Mouse (Mus musculus) mouse embryonic stem cell (cell line): Measurements from ENCODE around the gene Syn2.

Experiments used
- in situ Hi-C, 2 experiments: fragments of 300-500 bp; cut with MboI; formaldehyde crosslinking; loops; 1 replicate in 1 of 2; 3 replicates in 1 of 2; pipeline ENCODE4 v1.14.3; 2019 to 2020; ENCODE audit warnings: low sequenced_read_pairs in 2 of 2, low pct_unique_long_range_greater_than_20kb in 1 of 2, mixed read lengths in 1 of 2; ENCODE audit not compliant: unreplicated experiment in 1 of 2

The Syn2 gene

DNA sequence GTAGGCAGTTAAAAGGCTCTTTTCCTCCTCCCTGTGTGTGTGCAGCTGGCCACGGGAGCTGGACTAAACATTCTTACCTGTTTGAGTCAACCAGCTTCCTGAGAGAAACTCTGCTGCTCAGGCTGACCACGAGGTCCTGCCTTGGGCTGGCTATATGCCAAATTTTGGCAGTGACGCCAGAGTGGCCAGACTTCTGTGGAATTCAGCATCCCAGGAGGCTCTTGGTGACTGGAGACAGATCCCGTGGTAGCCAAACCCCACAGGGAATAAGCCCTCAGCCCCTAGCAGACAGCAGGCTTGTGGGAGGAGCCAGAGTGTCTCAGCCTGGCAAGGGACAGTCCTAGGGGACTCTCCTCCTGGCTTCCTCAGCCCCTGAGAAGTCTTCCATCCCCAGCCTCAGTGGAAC lies 137.2 kb downstream of the Syn2 start:
- in situ Hi-C loops, result no loop called here

DNA sequence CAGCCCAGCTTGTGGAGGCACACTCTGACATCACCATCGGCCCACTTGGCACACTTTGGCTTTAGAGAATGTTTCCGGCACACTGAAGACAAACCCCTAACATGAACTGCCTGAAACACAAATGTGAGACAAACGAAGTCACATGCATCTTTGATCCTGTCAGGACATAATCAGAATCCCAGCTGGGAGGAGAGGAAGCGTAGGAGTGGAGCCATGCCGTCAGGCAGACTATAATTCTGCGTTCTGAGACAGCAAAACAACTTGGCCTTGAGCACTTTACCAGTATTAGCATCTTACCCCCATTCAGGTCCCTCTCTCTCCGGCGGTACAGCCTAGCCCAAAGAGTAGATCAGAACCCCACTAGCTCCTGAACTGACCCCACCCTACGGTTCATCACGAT lies 138.6 kb downstream of the Syn2 start:
- in situ Hi-C loops, result no loop called here

GRCm38 (mm10) chr6:115274705-115275104 lies 140.0 kb downstream of the Syn2 start:
- in situ Hi-C loops, result no loop called here

DNA sequence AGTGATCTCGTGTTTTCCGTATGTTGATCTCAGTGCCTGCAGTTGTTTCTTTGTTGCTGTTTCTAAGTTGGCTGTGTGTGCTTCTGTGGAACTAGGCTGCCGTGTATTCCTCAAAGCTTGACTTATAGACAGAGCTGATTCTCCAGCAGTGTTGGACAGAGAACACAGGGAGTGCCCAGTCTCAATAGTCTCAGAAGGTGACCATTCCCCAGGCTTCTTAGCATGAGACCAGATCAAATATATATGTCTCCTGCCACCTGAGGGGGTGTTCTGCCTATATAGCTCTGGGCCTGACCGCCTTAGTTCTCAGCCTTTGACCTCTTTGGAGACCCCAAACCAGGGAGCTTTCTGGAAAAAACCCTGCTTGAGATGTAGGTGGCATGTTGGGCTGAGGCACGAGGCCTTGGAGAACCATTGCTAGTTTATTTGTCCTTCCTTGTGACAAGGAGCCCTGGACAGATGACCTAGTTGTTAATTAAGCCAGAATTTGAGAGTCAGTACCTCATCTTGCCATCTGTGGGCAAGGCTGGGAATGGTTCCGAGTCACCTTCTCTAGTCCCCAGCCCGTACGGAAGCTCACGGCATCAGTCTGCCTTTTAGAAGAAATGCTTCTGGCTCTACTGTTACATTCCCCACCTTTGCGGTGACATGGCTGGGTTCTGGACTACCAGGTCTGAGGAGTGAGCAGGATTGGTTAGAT lies 140.6 kb downstream of the Syn2 start:
- in situ Hi-C loops, result no loop called here

GRCm38 (mm10) chr6:115278086-115278485 lies 143.4 kb downstream of the Syn2 start:
- in situ Hi-C loops, result no loop called here

- in situ Hi-C loops, result no loop called here
Measured at GRCm38 (mm10) chr6:115279639-115280038, 144.9 kb downstream of the Syn2 start.

GRCm38 (mm10) chr6:115284153-115284552 lies 149.5 kb downstream of the Syn2 start:
- in situ Hi-C loops, result no loop called here

GRCm38 (mm10) chr6:115286441-115286840 lies 151.7 kb downstream of the Syn2 start:
- in situ Hi-C loops, result no loop called here

GRCm38 (mm10) chr6:115288223-115288622 lies 153.5 kb downstream of the Syn2 start:
- in situ Hi-C loops, result no loop called here

DNA sequence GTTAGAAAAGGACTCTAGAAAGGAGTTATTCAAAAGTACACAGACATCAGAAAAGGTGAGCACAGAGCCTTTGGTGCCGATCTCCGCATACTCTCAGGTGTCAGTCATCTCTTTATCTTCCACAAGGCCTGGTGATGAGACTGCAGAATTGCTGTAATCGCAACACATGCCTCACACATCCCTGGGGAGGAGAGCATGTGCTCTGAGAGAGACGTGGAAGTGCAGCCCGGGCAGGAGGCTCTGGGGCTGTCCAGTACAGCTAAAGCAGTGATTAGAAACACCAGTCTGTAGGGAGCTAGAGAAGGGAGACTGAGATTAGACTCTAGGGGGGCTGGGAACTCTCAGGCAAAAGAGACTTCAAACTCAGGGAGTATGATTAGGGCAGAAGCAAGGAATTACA lies 155.9 kb downstream of the Syn2 start:
- in situ Hi-C loops, result no loop called here

DNA sequence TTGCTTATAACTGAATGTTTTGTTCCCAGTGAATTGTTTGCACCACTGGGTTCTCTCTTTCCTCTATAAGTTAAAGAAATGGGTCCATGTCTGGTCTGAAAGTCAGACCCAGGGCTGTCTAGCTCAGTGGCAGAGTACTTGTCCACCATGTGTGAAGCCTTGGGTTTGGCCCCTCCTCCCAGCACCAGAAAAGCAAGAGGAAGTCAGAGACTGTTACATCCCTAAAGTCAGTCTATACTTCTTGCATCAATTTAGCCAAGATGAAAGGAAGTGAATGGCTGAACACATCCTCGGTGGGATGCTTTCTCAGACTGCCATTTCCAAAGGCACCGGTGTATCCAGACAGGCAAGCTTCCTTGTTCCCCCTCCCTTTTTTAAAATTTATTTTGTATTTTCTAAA lies 156.4 kb downstream of the Syn2 start:
- in situ Hi-C loops, result no loop called here

DNA sequence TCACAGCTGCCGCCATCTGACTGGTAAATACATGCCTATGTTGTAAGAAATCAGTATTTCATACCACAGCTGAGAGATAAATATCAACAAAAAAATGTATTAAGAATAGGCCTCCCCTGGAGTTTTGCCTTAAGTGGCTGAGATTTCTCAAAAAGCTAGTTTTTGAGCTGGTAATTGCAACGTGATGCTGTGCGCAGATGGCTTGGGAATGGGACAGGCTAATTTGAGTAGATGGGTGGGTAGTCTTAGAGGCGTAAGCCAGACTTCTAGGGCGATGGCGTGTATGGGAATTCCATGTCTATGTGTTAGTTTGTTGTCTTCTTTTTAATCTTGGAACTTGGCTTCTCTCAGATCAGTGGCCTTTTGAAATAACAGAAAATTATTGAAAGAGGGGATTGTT lies 157.1 kb downstream of the Syn2 start:
- in situ Hi-C loops, result no loop called here

- in situ Hi-C loops, result no loop called here
Measured at GRCm38 (mm10) chr6:115292621-115293020, 157.9 kb downstream of the Syn2 start.

DNA sequence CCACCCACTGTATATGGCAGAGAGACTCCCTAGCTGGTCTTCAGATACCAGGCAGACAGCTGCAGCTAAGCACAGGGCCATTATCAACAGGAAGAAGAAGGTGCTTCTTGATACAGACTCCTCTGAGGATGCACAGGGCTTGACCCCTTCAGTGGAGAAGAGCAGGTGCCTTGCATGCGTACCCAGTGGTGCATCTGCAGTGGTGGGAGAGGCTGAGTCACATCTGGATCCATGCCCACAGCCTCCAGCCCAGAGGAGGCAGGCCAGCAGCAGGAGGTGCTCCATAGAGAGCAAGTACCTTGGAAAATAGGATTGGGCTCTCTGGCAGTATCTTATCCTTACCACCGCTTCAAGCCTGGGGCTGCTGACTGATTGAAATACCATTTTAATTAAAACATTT lies 159.2 kb downstream of the Syn2 start:
- in situ Hi-C loops, result no loop called here

GRCm38 (mm10) chr6:115307134-115307533 lies 172.4 kb downstream of the Syn2 start:
- in situ Hi-C loops, result no loop called here

DNA sequence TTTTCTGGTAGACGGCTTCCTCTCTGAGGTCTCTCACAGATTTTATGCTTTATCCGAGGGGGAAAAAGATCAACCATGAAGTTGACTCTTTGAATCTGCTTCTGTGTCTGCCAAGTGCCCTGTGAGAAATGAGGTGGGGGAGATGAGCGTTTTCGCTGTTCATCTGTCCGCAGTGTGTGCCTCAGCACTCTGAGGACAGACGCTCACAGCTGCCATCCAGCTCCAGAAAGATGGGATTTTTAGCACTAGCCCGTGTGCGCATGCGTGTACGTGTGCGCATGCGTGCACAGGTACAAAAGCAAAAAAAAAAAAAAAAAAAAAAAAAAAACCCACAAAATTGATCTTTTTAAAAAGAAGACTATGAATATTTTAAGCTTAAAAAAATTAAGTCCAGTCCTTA lies 178.1 kb downstream of the Syn2 start:
- in situ Hi-C loops, result no loop called here

GRCm38 (mm10) chr6:115313235-115313738 lies 178.6 kb downstream of the Syn2 start:
- in situ Hi-C loops, result no loop called here

DNA sequence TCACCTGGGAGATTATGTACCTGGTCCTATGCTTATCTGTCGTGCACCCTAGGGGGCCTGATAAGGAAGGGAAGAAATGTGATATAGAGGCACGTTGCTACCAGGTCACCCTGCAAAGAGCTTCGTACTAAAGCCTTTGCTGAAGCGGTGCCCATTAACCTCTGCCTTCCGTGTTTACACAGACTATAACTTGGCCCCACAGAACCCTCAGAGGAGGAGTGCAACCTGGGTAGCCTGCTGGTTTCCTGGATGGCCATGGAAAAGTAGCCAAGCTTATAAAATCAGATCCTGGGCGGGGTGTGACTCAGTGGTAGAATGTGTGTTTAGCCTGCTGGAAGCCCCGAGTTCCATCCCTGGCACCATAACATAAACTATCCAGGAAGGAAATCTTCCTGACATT lies 179.2 kb downstream of the Syn2 start:
- in situ Hi-C loops, result no loop called here

DNA sequence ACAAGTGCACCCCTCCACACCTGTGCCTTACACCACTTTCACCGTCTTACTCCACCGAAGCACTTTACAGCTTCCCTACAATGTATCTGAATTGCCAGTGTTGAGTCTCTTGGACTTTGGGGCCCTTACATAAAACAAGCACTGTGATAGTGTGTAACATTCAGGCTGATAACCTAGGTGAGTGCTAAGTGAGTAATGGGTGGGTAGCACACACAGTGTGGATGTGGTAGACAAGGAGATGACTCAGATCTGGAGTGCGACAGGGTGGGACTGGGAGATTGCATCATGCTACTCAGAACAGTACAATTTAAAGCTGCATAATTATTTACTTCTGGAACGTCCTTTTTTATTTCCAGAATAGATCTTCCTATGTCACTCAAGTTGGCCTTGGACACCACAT lies 181.1 kb downstream of the Syn2 start:
- in situ Hi-C loops, result no loop called here

DNA sequence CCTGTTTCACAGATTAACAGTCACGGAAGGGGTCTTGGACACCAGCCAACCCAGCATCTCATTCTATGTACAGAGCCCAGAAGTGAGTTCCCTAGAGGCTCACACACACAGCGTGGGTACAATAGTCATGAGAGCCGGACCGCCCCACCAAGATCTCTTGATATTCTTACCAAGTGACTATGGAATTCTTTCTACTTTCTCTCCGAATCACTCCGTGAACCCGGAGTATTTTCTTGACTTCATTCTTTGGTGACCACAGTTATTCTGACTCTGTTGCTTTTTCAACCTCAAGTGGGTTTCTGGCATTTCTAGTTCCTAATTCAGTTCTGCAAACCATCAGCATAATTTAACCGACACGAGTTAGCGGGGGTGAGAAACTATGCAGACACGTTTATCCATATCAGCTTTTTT lies 182.1 kb downstream of the Syn2 start:
- in situ Hi-C loops, result no loop called here

DNA sequence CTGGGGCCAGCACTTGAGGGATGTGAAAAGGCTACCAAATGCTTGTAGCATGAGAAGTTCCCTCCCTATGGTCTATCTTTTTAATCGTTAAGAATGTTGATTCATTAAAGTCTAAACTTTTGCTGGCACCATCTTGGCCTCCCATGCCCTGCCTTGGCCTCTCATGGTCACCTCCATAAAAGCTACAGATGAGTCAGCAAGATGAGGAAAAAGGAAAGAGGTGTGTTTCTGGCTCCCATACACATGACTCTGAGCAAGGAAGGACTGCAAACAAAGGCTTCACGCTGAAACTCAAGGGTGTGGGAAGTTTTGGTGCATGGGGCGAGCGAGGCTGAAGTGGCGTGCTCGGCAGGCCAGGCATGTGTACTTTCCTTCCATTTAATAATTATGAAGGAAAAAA lies 184.1 kb downstream of the Syn2 start:
- in situ Hi-C loops, result no loop called here
